Mouse (Mus musculus) heart, embryonic 14.5 days (tissue): ENCODE measurements at regions not wholly inside any gene's neighbourhood (a gene's known extent, or its start where the extent isn't known, plus 50 kb on each side); places are given as distances from the start of the nearest gene placed in this dataset.

Experiments used
- ATAC-seq: fragments of 200-750 bp; cut with Nextera tagmentation; 2 replicates; pipeline ENCODE4 v1.8.0; 2017; ENCODE audit warnings: low read depth, moderate TSS enrichment; ENCODE audit not compliant: insufficient number of reproducible peaks, insufficient read depth, low FRiP score
- H3K27ac ChIP-seq, 2 experiments: fragments of 200-500 bp in 1 of 2; fragments of 300-500 bp in 1 of 2; sonication (generic) in 1 of 2; replicated peaks in 1 of 2; 2 replicates each; pipeline ENCODE4 v1.5.1; 2012 to 2014; ENCODE audit warnings: low read depth in 2 of 2, low read length in 2 of 2, control low read depth in 1 of 2, mild to moderate bottlenecking in 1 of 2, mixed read lengths in 1 of 2; ENCODE audit not compliant: control insufficient read depth in 1 of 2, insufficient read depth in 1 of 2
- H3K27me3 ChIP-seq: fragments of 300-500 bp; sonication (generic); 2 replicates; pipeline ENCODE4 v1.6.1; 2014; ENCODE audit warnings: mild to moderate bottlenecking, low read length, control low read depth; ENCODE audit not compliant: control insufficient read depth, insufficient read depth
- H3K36me3 ChIP-seq: fragments of 300-500 bp; sonication (generic); 2 replicates; pipeline ENCODE4 v1.6.1; 2014; ENCODE audit warnings: mild to moderate bottlenecking, control low read depth, low read length, mixed read lengths; ENCODE audit not compliant: control insufficient read depth, insufficient read depth
- H3K4me1 ChIP-seq, 2 experiments: fragments of 200-500 bp in 1 of 2; fragments of 300-500 bp in 1 of 2; sonication (generic) in 1 of 2; 2 replicates each; pipeline ENCODE4 v1.6.1; 2012 to 2014; ENCODE audit warnings: low read length in 2 of 2, control low read depth in 1 of 2, mixed read lengths in 1 of 2; ENCODE audit not compliant: control insufficient read depth in 2 of 2, insufficient read depth in 2 of 2
- H3K4me2 ChIP-seq: fragments of 300-500 bp; sonication (generic); 2 replicates; pipeline ENCODE4 v1.6.1; 2014; ENCODE audit warnings: mild to moderate bottlenecking, low read length
- H3K4me3 ChIP-seq, 2 experiments: fragments of 200-500 bp in 1 of 2; fragments of 300-500 bp in 1 of 2; sonication (generic) in 1 of 2; 2 replicates each; pipeline ENCODE4 v1.5.1; 2012 to 2014; ENCODE audit warnings: low read length in 2 of 2, mild to moderate bottlenecking in 2 of 2, control low read depth in 1 of 2, low read depth in 1 of 2, moderate library complexity in 1 of 2; ENCODE audit not compliant: control insufficient read depth in 1 of 2, insufficient read depth in 1 of 2
- H3K9ac ChIP-seq: fragments of 300-500 bp; sonication (generic); 2 replicates; pipeline ENCODE4 v1.6.1; 2014; ENCODE audit warnings: mild to moderate bottlenecking, low read length
- H3K9me3 ChIP-seq: fragments of 300-500 bp; sonication (generic); 2 replicates; pipeline ENCODE4 v1.6.1; 2016; ENCODE audit warnings: low read length, control low read depth; ENCODE audit not compliant: control insufficient read depth
- WGBS: fragments of 180-500 bp; shearing (Covaris S2); extraction: QIAGEN DNeasy Blood & Tissue Kit; methylation state at CpG from one replicate; pipeline ENCODE4 v1.1.7; 2014; 5-methylcytosine and 5-hydroxymethylcytosine counted together

- Histone ChIP-seq H3K4me2 (no peak overlapping the region), H3K27me3 (no peaks in the 10 kb centered on the region), H3K4me3 (no peak overlapping the region), H3K4me1 (no peaks in the 10 kb centered on the region), H3K9ac (no peak overlapping the region), H3K9me3 (no peaks in the 10 kb centered on the region), H3K36me3 (no peaks in the 10 kb centered on the region), H3K27ac (no peak overlapping the region)
- 72% methylated on average over 4 of the region's 4 CpGs for WGBS
- no peak for ATAC-seq
Measured at GRCm38 (mm10) chr1:119277990-119278389, 144.1 kb downstream of the Inhbb start.

GRCm38 (mm10) chr1:119266013-119266412 is 156.0 kb downstream of the Inhbb start:
- no peak overlapping the region for H3K9ac ChIP-seq
- H3K4me1 ChIP-seq, result no peaks in the 10 kb centered on the region
- H3K4me3 ChIP-seq, result no peak overlapping the region
- no peaks in the 10 kb centered on the region for H3K27me3 ChIP-seq
- H3K4me2 ChIP-seq, result no peak overlapping the region
- 92% methylated on average over 5 of the region's 5 CpGs for WGBS
- H3K27ac ChIP-seq, result no peak overlapping the region
- no peaks in the 10 kb centered on the region for H3K36me3 ChIP-seq
- peaks cover 10% of the 10 kb centered on the region for H3K9me3 ChIP-seq
- ATAC-seq, result no peak

- no peak for ATAC-seq
- Histone ChIP-seq H3K4me2 (no peak overlapping the region), H3K27me3 (no peaks in the 10 kb centered on the region), H3K4me1 (no peaks in the 10 kb centered on the region), H3K9ac (no peak overlapping the region), H3K36me3 (no peaks in the 10 kb centered on the region), H3K4me3 (no peak overlapping the region), H3K27ac (no peak overlapping the region), H3K9me3 (peaks cover 14% of the 10 kb centered on the region)
- 74% methylated on average over 10 of the region's 10 CpGs for WGBS
Measured at GRCm38 (mm10) chr1:119265192-119265891, 156.7 kb downstream of the Inhbb start.

- 78% methylated on average over 9 of the region's 9 CpGs for WGBS
- Histone ChIP-seq H3K4me3 (no peak overlapping the region), H3K27ac (no peak overlapping the region), H3K36me3 (no peaks in the 10 kb centered on the region), H3K9ac (no peak overlapping the region), H3K4me1 (no peaks in the 10 kb centered on the region), H3K9me3 (peaks cover 14% of the 10 kb centered on the region), H3K27me3 (no peaks in the 10 kb centered on the region), H3K4me2 (no peak overlapping the region)
- ATAC-seq, result no peak
Measured at GRCm38 (mm10) chr1:119259455-119259854, 162.6 kb downstream of the Inhbb start.

GRCm38 (mm10) chr1:119256769-119257168 is 165.3 kb downstream of the Inhbb start:
- no peaks in the 10 kb centered on the region for H3K27me3 ChIP-seq
- WGBS, result 83% methylated on average over 8 of the region's 8 CpGs
- no peak overlapping the region for H3K27ac ChIP-seq
- no peak overlapping the region for H3K4me2 ChIP-seq
- no peaks in the 10 kb centered on the region for H3K4me1 ChIP-seq
- H3K4me3 ChIP-seq, result no peak overlapping the region
- H3K9me3 ChIP-seq, result peaks cover 10% of the 10 kb centered on the region
- H3K36me3 ChIP-seq, result no peaks in the 10 kb centered on the region
- ATAC-seq, result no peak
- no peak overlapping the region for H3K9ac ChIP-seq

- Histone ChIP-seq H3K27me3 (no peaks in the 10 kb centered on the region), H3K4me2 (no peak overlapping the region), H3K9ac (no peak overlapping the region), H3K4me1 (no peaks in the 10 kb centered on the region), H3K4me3 (no peak overlapping the region), H3K36me3 (no peaks in the 10 kb centered on the region), H3K27ac (no peak overlapping the region), H3K9me3 (peaks cover 7% of the 10 kb centered on the region; the same call in 1 of the 2 replicates)
- no peak for ATAC-seq
- 58% methylated on average over 5 of the region's 5 CpGs for WGBS
Measured at GRCm38 (mm10) chr1:119256097-119256473, 166.0 kb downstream of the Inhbb start.

- no peak overlapping the region for H3K4me3 ChIP-seq
- H3K4me2 ChIP-seq, result no peak overlapping the region
- H3K4me1 ChIP-seq, result no peaks in the 10 kb centered on the region
- H3K9me3 ChIP-seq, result 0 out of 2 replicates have a peak, but pooled peaks cover 3% of the 10 kb centered on the region
- H3K27ac ChIP-seq, result no peak overlapping the region
- no peaks in the 10 kb centered on the region for H3K36me3 ChIP-seq
- ATAC-seq, result no peak
- 89% methylated on average over 20 of the region's 20 CpGs for WGBS
- no peak overlapping the region for H3K9ac ChIP-seq
- no peaks in the 10 kb centered on the region for H3K27me3 ChIP-seq
Measured at GRCm38 (mm10) chr1:119255386-119256096, 166.5 kb downstream of the Inhbb start.
